Mouse (Mus musculus) frontal cortex, postnatal 10 days (tissue): ENCODE measurements around the gene Ick.

Experiments
- DNase-seq, 2 experiments: peaks; one replicate each; pipeline ENCODE4 v3.0.0; 2022; ENCODE audit warnings: low spot score in 2 of 2, mixed read lengths in 1 of 2

Gene Ick

DNA sequence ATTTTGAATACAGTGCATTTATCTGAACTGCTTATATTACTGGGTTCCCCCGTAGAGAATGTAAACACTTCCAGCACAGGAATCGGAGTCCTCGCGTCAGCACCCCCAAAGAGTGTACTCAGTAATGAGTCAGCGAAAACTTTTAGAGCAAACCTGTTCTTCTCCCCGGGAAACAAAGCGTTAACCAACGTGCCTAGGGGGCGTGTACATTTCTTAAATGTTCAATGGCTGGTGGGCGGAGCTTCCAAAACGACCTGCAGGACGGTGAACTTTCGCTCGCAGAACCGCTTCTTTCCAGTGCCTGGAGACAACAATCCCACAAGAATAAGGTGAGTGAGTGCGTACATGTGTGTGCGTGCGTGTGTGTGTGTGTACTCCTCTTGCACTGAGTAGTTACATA, 82.7 kb downstream of the Ick start:
- peak in 1 of 2 experiments; percentile 34 for DNase-seq

GRCm38 (mm10) chr9:78193902-78194597, 85.1 kb downstream of the Ick start:
- DNase-seq, result no peak

- peak in 1 of 2 experiments; percentile 23 for DNase-seq
Measured at GRCm38 (mm10) chr9:78195034-78195433, 86.0 kb downstream of the Ick start.

DNA sequence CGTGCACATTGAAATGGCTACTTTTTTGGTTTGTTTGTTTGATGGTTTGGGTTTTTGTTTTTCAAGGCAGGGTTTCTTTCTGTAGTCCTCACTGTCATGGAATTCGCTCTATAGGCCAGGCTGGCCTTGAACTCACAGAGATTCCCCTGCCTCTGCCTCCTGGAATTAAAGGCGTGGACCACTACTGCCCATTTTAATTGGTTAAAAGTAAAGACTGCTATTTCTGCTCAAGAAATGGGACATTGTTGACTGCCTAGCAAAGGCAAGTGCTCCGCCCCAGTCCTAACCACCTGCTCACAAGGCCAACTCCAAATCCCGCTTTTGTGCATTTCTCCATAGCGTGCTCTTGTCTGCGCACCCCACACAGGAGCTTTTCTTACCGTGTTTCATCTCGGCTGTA, 88.8 kb downstream of the Ick start:
- DNase-seq, result no peak

DNA sequence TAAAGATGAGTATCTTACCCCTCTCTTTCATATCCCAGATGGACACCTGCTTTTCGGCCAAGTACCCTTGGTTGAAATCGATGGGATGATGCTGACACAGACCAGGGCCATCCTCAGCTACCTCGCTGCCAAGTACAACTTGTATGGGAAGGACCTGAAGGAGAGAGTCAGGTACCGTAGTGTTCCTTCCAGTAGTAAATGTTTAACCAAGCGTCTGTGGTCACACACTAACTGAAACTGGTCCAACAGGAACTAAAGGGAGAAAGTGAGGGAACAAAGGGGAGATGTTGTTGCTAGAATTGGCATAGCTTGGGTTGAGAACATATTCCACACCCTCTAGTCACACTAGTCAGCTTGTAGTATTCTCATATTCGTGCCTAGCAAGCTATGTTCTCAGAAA, 95.2 kb downstream of the Ick start:
- DNase-seq, result no peak

GRCm38 (mm10) chr9:78208956-78209355, 100.0 kb downstream of the Ick start:
- no peak for DNase-seq

GRCm38 (mm10) chr9:78210079-78210478, 101.1 kb downstream of the Ick start:
- no peak for DNase-seq

DNA sequence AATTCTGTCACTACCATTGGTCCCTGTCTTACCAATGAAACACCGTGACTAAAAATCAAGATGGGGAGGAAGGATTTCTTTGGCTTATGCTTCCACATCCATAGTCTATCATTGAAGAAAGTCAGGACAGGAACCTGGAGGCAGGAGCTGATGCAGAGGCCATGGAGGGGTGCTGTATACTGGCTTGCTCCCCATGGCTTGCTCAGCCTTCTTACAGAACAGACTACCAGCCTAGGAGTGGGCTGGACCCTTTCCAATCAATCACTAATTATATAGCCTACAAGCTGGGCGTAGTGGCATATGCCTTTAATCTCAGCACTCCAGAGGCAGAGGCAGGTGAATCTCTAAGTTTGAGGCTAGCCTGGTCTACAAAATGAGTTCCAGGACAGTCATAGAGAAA, 101.8 kb downstream of the Ick start:
- no peak for DNase-seq

DNA sequence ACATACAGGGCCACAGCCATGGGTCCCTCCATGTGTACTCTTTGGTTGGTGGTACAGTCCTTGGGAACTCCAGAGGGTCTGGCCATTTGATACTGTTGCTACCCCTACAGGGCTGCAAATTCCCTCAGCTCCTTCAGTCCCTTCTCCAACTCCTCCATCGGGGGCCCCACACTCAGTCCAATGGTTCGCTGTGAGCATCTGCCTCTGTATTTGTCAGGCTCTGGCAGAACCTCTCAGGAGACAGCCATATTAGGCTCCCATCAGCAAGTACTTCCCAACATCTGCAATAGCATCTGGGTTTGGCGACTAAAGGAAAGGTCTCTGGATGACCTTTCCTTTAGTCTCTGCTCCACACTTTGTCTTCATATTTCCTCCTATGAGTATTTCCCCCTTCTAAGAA, 102.5 kb downstream of the Ick start:
- no peak for DNase-seq

DNA sequence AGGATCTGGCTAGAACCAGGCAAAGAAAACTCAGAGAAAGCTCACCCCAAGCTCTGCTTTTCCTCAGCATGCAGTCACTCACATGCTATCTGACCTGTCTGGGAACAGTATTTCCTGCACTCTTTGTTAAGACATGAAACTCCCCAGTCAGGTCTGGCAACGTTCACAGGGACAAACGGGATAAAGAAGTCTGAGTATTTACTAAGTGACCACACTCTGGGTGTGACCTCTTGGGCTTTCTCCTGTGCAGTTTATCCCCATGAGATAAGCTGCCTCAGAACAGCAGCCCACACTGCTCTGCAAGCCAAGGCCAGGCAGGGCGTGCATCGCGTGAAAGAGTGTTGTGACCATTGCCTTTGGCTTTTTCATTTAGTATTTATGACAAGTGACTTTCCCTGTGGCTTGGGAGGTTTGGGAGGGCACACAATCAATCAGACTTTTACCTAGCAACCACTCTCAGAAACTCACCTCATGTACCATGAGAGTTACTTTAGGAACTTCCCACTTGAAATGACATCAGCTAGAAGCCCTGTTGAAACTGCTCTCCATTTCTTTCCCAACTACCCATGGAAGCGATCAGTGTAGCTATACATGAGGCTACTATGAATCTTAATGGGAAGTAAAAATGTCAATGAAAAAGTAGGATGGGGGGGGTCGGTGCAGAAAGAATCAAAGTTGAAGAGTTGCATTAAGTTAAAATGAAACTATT, 103.5 kb downstream of the Ick start:
- DNase-seq, result no peak

- no peak for DNase-seq
Measured at GRCm38 (mm10) chr9:78217074-78217473, 108.1 kb downstream of the Ick start.
